Mouse (Mus musculus): ENCODE results near the gene Ssx2ip. TPM values are rescaled to one million over a fixed set of nuclear protein-coding genes. Genes with fewer than 3 reads are reported as not detected.
"Not testable (repeated sequence)": the region's sequence is repeated elsewhere in the genome, so short reads cannot be mapped to it uniquely, and the experiment has no call there.

Ssx2ip gene
- polyA plus RNA-seq, 1 experiment from 2014 or later = 14.4 TPM

GRCm38 (mm10) chr3:146419992-146420537 is 15.6 kb downstream of the Ssx2ip start:
- 93% methylated on average over 15 of the region's 15 CpGs for WGBS
- Histone ChIP-seq H3K9ac (no peak overlapping the region), H3K9me3 (no peaks in the 10 kb centered on the region), H3K27ac (no peak overlapping the region), H3K4me2 (no peak overlapping the region), H3K36me3 (peaks cover 55% of the 10 kb centered on the region), H3K4me1 (replicated peaks) (peaks cover 4% of the 10 kb centered on the region), H3K27me3 (no peaks in the 10 kb centered on the region), H3K4me3 (no peak overlapping the region)
- ATAC-seq (ENCODE audit: low FRiP score) = no peak

DNA sequence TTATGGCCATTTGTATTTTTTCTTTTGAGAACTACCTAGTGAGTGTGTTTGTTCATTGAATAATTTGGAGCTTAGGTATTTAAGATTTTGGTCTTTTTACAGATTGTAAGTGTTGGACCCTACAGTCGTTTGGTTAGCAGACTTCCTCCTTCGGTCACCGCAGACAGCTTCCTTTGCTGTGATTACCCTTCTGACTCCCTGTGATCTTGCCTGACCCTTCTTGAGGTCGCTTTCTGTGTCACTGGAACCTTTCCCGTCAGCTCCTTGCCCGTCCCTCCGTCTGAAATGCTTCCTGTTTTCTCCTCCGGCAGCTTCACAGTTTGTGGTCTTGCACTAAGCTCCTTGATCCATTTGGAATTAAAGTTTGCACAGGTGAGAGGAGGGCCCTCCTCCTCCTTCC is 17.3 kb downstream of the Ssx2ip start:
- no peaks in the 10 kb centered on the region for H3K27me3 ChIP-seq
- H3K4me3 ChIP-seq = no peak overlapping the region
- peaks cover 60% of the 10 kb centered on the region for H3K36me3 ChIP-seq
- 71% methylated on average over 8 of the region's 8 CpGs for WGBS
- no peak for ATAC-seq (ENCODE audit: low FRiP score)
- no peak overlapping the region for H3K27ac ChIP-seq
- H3K4me2 ChIP-seq = no peak overlapping the region
- peaks cover 4% of the 10 kb centered on the region for H3K4me1 ChIP-seq (replicated peaks)
- H3K9ac ChIP-seq = no peak overlapping the region
- H3K9me3 ChIP-seq = no peaks in the 10 kb centered on the region

DNA sequence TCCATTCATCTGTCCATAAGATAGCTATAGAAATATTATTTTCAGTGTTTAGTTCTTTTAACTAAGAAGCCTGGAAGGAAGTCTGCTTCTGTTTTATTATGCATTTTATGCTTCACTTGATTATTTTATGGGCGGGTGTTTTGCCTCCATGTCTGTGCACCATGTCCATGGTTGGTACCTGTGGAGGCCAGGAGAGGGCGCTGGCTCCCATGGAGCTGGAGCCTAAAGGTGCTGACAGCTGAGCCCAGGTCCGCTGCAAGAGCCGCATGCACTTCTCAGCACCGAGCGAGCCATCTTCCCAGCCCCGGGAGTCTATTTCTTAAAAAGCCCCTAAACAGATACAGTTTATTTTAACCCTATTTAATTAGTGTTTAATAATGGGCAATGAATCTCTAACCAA is 19.3 kb downstream of the Ssx2ip start:
- H3K4me1 ChIP-seq (replicated peaks) = peaks cover 4% of the 10 kb centered on the region
- no peak overlapping the region for H3K9ac ChIP-seq
- H3K36me3 ChIP-seq = peaks cover 63% of the 10 kb centered on the region
- no peak overlapping the region for H3K4me3 ChIP-seq
- no peaks in the 10 kb centered on the region for H3K9me3 ChIP-seq
- no peaks in the 10 kb centered on the region for H3K27me3 ChIP-seq
- ATAC-seq (ENCODE audit: low FRiP score) = no peak
- no peak overlapping the region for H3K27ac ChIP-seq
- H3K4me2 ChIP-seq = no peak overlapping the region
- 81% methylated on average over 7 of the region's 7 CpGs for WGBS

GRCm38 (mm10) chr3:146424306-146424900 is 20.0 kb downstream of the Ssx2ip start:
- Histone ChIP-seq H3K9me3 (no peaks in the 10 kb centered on the region), H3K27ac (no peak overlapping the region), H3K4me2 (no peak overlapping the region), H3K4me1 (replicated peaks) (peaks cover 4% of the 10 kb centered on the region), H3K4me3 (no peak overlapping the region), H3K36me3 (peaks cover 62% of the 10 kb centered on the region), H3K27me3 (no peaks in the 10 kb centered on the region), H3K9ac (no peak overlapping the region)
- no peak for ATAC-seq (ENCODE audit: low FRiP score)
- WGBS = 67% methylated on average over 7 of the region's 7 CpGs

- H3K4me1 ChIP-seq (replicated peaks) = peaks cover 4% of the 10 kb centered on the region
- no peak overlapping the region for H3K4me2 ChIP-seq
- peaks cover 66% of the 10 kb centered on the region for H3K36me3 ChIP-seq
- H3K4me3 ChIP-seq = no peak overlapping the region
- no peaks in the 10 kb centered on the region for H3K27me3 ChIP-seq
- H3K9me3 ChIP-seq = no peaks in the 10 kb centered on the region
- 72% methylated on average over 7 of the region's 7 CpGs for WGBS
- ATAC-seq (ENCODE audit: low FRiP score) = 0 out of 2 replicates have a peak, but pooled peaks have one; percentile 31
- no peak overlapping the region for H3K9ac ChIP-seq
- H3K27ac ChIP-seq = no peak overlapping the region
Observed at GRCm38 (mm10) chr3:146425902-146426301, 21.5 kb downstream of the Ssx2ip start.

- no peaks in the 10 kb centered on the region for H3K9me3 ChIP-seq
- peak; percentile 54; the same call in 1 of the 2 replicates for ATAC-seq (ENCODE audit: low FRiP score)
- peaks cover 68% of the 10 kb centered on the region for H3K36me3 ChIP-seq
Observed at GRCm38 (mm10) chr3:146426489-146426888, 22.0 kb downstream of the Ssx2ip start.

DNA sequence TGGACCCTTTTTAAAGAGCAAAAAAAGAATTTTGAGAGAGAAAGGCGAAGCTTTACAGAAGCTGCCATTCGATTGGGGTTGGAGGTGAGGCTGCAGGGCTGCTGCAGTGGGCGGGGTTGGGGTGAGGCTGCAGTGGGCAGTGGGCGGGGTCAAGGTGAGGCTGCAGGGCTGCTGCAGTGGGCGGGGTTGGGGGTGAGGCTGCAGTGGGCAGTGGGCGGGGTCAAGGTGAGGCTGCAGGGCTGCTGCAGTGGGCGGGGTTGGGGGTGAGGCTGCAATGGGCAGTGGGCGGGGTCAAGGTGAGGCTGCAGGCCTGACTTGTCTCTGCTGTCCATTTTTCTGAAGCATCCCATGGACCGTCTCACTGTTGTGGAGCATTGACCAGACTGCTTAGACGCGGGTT is 28.6 kb downstream of the Ssx2ip start:
- not testable (repeated sequence) for H3K9ac ChIP-seq; H3K27me3 ChIP-seq; H3K4me3 ChIP-seq; H3K4me1 ChIP-seq (replicated peaks); H3K9me3 ChIP-seq; H3K27ac ChIP-seq; H3K4me2 ChIP-seq; ATAC-seq (ENCODE audit: low FRiP score)
- WGBS = 91% methylated on average over 11 of the region's 11 CpGs
- peaks cover 90% of the 10 kb centered on the region for H3K36me3 ChIP-seq

More at GRCm38 (mm10) chr3:146426489-146426888, 22.0 kb downstream of the Ssx2ip start:
- 58% methylated on average over 8 of the region's 8 CpGs for WGBS
- Histone ChIP-seq H3K4me1 (replicated peaks) (peaks cover 4% of the 10 kb centered on the region), H3K4me3 (no peak overlapping the region), H3K27me3 (no peaks in the 10 kb centered on the region), H3K4me2 (no peak overlapping the region), H3K9ac (no peak overlapping the region), H3K27ac (no peak overlapping the region)

DNA sequence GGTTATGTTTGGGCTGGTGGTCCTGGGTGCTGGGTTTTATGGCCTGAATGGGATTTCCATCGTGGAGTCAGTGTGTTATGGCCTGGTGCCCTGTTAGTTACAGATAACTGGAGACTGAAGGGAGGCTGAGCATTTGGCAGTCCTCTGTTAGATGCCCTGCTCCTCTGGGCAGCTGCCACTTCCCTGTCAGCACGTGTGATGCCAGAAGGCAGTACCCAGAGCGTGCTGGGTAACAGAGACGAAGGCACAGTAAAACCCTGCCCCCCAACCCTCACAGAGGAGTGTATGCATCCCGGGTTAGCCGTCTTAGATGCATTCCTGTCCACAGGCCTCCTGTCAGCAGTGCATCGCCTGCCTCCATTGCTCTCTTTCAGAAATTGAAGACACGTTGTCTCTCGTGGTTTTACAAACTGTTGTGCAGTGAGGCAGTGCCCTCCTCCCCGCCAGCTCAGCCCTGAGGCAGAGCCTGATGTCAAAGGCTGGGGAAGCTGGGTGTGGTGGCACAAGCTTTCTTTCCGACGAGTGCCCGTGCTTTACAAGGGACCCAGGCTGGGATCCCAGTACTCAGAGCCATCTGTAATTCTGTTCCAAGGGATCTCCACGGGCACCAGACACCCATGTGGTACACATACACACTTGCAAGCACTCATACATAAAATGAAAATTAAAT is 29.4 kb downstream of the Ssx2ip start:
- no peak overlapping the region for H3K4me3 ChIP-seq
- H3K27me3 ChIP-seq = no peaks in the 10 kb centered on the region
- H3K4me2 ChIP-seq = no peak overlapping the region
- H3K4me1 ChIP-seq (replicated peaks) = no peaks in the 10 kb centered on the region
- no peak overlapping the region for H3K27ac ChIP-seq
- 93% methylated on average over 14 of the region's 14 CpGs for WGBS
- no peaks in the 10 kb centered on the region for H3K9me3 ChIP-seq
- no peak for ATAC-seq (ENCODE audit: low FRiP score)
- H3K9ac ChIP-seq = no peak overlapping the region
- H3K36me3 ChIP-seq = peaks cover 90% of the 10 kb centered on the region

GRCm38 (mm10) chr3:146434686-146435085 is 30.2 kb downstream of the Ssx2ip start:
- H3K9ac ChIP-seq = no peak overlapping the region
- H3K27ac ChIP-seq = no peak overlapping the region
- H3K27me3 ChIP-seq = no peaks in the 10 kb centered on the region
- H3K36me3 ChIP-seq = peaks cover 85% of the 10 kb centered on the region
- H3K4me3 ChIP-seq = no peak overlapping the region
- WGBS = 94% methylated on average over 8 of the region's 8 CpGs
- no peak for ATAC-seq (ENCODE audit: low FRiP score)
- H3K9me3 ChIP-seq = no peaks in the 10 kb centered on the region
- H3K4me1 ChIP-seq (replicated peaks) = no peaks in the 10 kb centered on the region
- no peak overlapping the region for H3K4me2 ChIP-seq

DNA sequence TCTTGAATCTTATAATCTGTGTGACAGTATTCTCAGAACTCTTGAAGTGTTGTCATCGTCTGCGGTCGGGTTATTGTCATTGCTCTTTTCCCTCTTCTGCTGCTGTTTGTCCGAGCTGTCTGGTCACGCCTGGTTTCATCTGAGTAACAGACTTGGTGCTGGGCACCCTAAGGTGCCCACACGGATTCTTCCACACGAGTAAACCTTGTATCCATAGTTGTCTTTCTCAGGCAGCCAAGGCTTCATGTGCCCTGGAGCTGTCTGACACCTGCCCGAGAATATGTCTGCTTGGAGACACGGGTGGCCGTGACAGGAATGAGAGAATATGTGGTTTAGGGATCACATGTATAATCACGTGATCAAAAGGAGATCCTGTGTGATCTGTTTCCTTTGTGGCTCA is 31.1 kb downstream of the Ssx2ip start:
- H3K36me3 ChIP-seq = peaks cover 84% of the 10 kb centered on the region

GRCm38 (mm10) chr3:146436114-146436513 is 31.7 kb downstream of the Ssx2ip start:
- Histone ChIP-seq H3K27ac (no peak overlapping the region), H3K4me1 (replicated peaks) (no peaks in the 10 kb centered on the region), H3K4me3 (no peak overlapping the region), H3K27me3 (no peaks in the 10 kb centered on the region), H3K9me3 (no peaks in the 10 kb centered on the region), H3K36me3 (peaks cover 81% of the 10 kb centered on the region), H3K4me2 (no peak overlapping the region), H3K9ac (no peak overlapping the region)
- WGBS = 93% methylated on average over 8 of the region's 8 CpGs
- no peak for ATAC-seq (ENCODE audit: low FRiP score)

More for the DNA sequence above, 31.1 kb downstream of the Ssx2ip start:
- no peak overlapping the region for H3K4me3 ChIP-seq
- H3K9me3 ChIP-seq = no peaks in the 10 kb centered on the region
- no peak overlapping the region for H3K4me2 ChIP-seq
- H3K27ac ChIP-seq = no peak overlapping the region
- no peak overlapping the region for H3K9ac ChIP-seq
- no peaks in the 10 kb centered on the region for H3K27me3 ChIP-seq
- 89% methylated on average over 11 of the region's 11 CpGs for WGBS
- no peaks in the 10 kb centered on the region for H3K4me1 ChIP-seq (replicated peaks)
- ATAC-seq (ENCODE audit: low FRiP score) = no peak

DNA sequence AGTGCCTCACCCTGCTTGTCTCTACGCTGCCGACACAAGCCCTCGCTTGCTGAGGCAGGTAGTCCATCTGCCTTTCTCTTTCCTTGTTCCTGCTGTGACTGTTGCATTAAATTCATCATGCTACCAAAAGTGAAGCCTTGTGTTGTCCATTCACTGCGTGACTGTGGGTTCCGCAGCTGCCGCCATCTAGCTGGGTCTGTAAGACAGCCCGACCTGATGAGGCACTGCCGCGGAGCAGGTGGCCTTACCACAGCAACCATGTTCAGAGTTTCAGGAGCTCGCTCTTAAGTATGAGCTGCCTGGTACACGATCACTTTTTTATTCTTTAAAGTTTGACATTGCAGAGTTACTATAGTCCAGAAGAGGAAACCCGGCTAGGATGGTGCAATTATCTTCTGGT is 35.6 kb downstream of the Ssx2ip start:
- H3K9me3 ChIP-seq = no peaks in the 10 kb centered on the region
- H3K4me3 ChIP-seq = no peak overlapping the region
- WGBS = 89% methylated on average over 12 of the region's 12 CpGs
- H3K27me3 ChIP-seq = no peaks in the 10 kb centered on the region
- H3K4me1 ChIP-seq (replicated peaks) = no peaks in the 10 kb centered on the region
- no peak for ATAC-seq (ENCODE audit: low FRiP score)
- H3K27ac ChIP-seq = no peak overlapping the region
- H3K36me3 ChIP-seq = peaks cover 49% of the 10 kb centered on the region
- H3K9ac ChIP-seq = no peak overlapping the region
- H3K4me2 ChIP-seq = no peak overlapping the region

- 86% methylated on average over 7 of the region's 7 CpGs for WGBS
- H3K36me3 ChIP-seq = peaks cover 47% of the 10 kb centered on the region
Observed at GRCm38 (mm10) chr3:146440422-146440821, 36.0 kb downstream of the Ssx2ip start.

More at GRCm38 (mm10) chr3:146440422-146440821, 36.0 kb downstream of the Ssx2ip start:
- no peak overlapping the region for H3K27ac ChIP-seq
- H3K4me3 ChIP-seq = no peak overlapping the region
- no peaks in the 10 kb centered on the region for H3K4me1 ChIP-seq (replicated peaks)
- H3K9ac ChIP-seq = no peak overlapping the region
- ATAC-seq (ENCODE audit: low FRiP score) = no peak
- no peaks in the 10 kb centered on the region for H3K9me3 ChIP-seq
- H3K4me2 ChIP-seq = no peak overlapping the region
- no peaks in the 10 kb centered on the region for H3K27me3 ChIP-seq
